Mouse (Mus musculus): ENCODE measurements at regions not wholly inside any gene's neighbourhood (a gene's known extent, or its start where the extent isn't known, plus 50 kb on each side); places are given as distances from the start of the nearest gene placed in this dataset.

- Histone ChIP-seq H3K27me3 (no peaks in the 10 kb centered on the region), H3K36me3 (no peaks in the 10 kb centered on the region), H3K27ac (no peak overlapping the region), H3K4me1 (replicated peaks) (peaks cover 10% of the 10 kb centered on the region; the same call in 1 of the 2 replicates), H3K4me2 (no peak overlapping the region), H3K4me3 (replicated peaks) (no peak overlapping the region), H3K9me3 (no peaks in the 10 kb centered on the region), H3K9ac (replicated peaks) (no peak overlapping the region)
- 71% methylated on average over 7 of the region's 7 CpGs for WGBS
- ATAC-seq (ENCODE audit: insufficient number of reproducible peaks, insufficient read depth, low FRiP score, low TSS enrichment, low read depth), result no peak
Measured at GRCm38 (mm10) chr10:17562410-17563350, 160.3 kb upstream of the Cited2 start.

DNA sequence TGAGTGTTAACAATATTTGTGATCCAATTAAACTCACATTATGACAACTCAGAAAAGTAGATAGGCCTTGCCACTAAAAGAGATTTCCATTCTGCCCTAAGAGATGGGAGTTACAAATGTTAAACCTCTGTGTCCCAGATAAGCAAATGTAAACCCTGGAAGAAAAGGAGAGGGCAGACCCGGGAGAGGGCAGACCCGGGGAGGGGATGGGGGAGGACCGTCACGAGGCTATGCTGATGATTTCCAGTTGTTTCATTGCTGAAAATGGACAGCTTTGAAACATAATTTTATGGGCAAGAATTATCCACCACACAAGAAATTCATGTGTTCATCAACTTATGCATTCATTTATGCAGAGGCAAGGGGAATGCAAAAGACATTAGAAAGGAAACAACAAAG, 159.7 kb upstream of the Cited2 start:
- Histone ChIP-seq H3K4me2 (no peak overlapping the region), H3K36me3 (no peaks in the 10 kb centered on the region), H3K9me3 (no peaks in the 10 kb centered on the region), H3K4me1 (replicated peaks) (peaks cover 10% of the 10 kb centered on the region; the same call in 1 of the 2 replicates), H3K27ac (no peak overlapping the region), H3K27me3 (no peaks in the 10 kb centered on the region), H3K4me3 (replicated peaks) (no peak overlapping the region), H3K9ac (replicated peaks) (no peak overlapping the region)
- 77% methylated on average over 4 of the region's 4 CpGs for WGBS
- ATAC-seq (ENCODE audit: insufficient number of reproducible peaks, insufficient read depth, low FRiP score, low TSS enrichment, low read depth), result no peak

- H3K9ac ChIP-seq (replicated peaks), result no peak overlapping the region
- H3K36me3 ChIP-seq, result no peaks in the 10 kb centered on the region
- WGBS, result 51% methylated on average over 6 of the region's 6 CpGs
- no peak overlapping the region for H3K27ac ChIP-seq
- no peak overlapping the region for H3K4me3 ChIP-seq (replicated peaks)
- ATAC-seq (ENCODE audit: insufficient number of reproducible peaks, insufficient read depth, low FRiP score, low TSS enrichment, low read depth), result no peak
- no peak overlapping the region for H3K4me2 ChIP-seq
- H3K9me3 ChIP-seq, result no peaks in the 10 kb centered on the region
- peaks cover 6% of the 10 kb centered on the region; the same call in 1 of the 2 replicates for H3K4me1 ChIP-seq (replicated peaks)
- H3K27me3 ChIP-seq, result no peaks in the 10 kb centered on the region
Measured at GRCm38 (mm10) chr10:17564895-17565620, 158.0 kb upstream of the Cited2 start.

DNA sequence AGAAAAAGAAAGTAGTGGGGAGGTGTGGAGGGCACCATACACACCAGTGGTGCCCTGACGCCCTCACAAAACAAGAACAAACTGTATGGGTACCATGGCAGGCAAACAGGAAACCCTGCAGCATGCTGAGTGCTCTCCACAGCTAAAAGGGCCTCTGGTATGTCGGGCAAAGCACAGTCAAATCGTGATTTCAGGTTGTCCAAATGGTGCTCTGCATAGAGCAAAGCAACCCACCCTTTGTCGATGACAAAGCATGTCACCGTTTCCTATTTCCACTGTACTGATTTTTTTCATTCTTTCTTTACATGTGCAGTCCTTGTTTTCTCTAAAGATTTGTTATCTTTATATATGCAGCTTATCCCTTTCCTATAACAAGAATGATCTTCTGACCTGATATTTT, 156.0 kb upstream of the Cited2 start:
- Histone ChIP-seq H3K4me2 (no peak overlapping the region), H3K4me1 (replicated peaks) (no peaks in the 10 kb centered on the region), H3K4me3 (replicated peaks) (no peak overlapping the region), H3K36me3 (no peaks in the 10 kb centered on the region), H3K9me3 (no peaks in the 10 kb centered on the region), H3K9ac (replicated peaks) (no peak overlapping the region), H3K27ac (no peak overlapping the region), H3K27me3 (no peaks in the 10 kb centered on the region)
- 86% methylated on average over 5 of the region's 5 CpGs for WGBS
- no peak for ATAC-seq (ENCODE audit: insufficient number of reproducible peaks, insufficient read depth, low FRiP score, low TSS enrichment, low read depth)

- ATAC-seq (ENCODE audit: insufficient number of reproducible peaks, insufficient read depth, low FRiP score, low TSS enrichment, low read depth), result no peak
- Histone ChIP-seq H3K4me1 (replicated peaks) (no peaks in the 10 kb centered on the region), H3K9ac (replicated peaks) (no peak overlapping the region), H3K27me3 (no peaks in the 10 kb centered on the region), H3K4me2 (no peak overlapping the region), H3K9me3 (no peaks in the 10 kb centered on the region), H3K27ac (no peak overlapping the region), H3K36me3 (no peaks in the 10 kb centered on the region), H3K4me3 (replicated peaks) (no peak overlapping the region)
- 86% methylated on average over 3 of the region's 3 CpGs for WGBS
Measured at GRCm38 (mm10) chr10:17567631-17568030, 155.4 kb upstream of the Cited2 start.

DNA sequence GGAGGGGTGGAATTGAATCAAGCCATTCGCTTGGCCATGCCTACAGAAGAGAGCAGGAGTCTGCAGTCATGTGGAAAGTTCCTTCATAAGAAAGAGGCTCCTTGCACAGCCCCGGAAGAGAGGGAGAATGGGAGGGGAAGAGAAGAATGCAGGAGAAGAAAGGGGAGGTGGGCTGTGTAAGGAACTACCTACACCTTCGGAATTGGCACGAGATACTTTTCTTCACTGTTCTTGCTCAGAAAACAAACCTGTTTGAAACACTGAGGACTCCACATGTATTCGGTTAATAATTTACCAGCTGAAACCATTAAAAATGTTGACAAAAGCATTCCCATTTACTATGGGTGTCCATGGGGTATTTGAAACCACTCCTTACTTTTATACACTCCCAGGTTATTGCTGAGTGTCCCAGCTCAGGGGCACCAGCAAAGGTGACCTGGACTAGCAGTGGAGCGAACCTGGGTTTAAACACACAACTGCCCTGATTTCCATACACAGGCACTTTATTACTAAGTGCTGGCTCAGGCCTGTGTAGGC, 153.4 kb upstream of the Cited2 start:
- H3K4me3 ChIP-seq (replicated peaks), result no peak overlapping the region
- no peaks in the 10 kb centered on the region for H3K9me3 ChIP-seq
- H3K27ac ChIP-seq, result no peak overlapping the region
- H3K4me1 ChIP-seq (replicated peaks), result no peaks in the 10 kb centered on the region
- WGBS, result 92% methylated on average over 6 of the region's 6 CpGs
- H3K9ac ChIP-seq (replicated peaks), result no peak overlapping the region
- H3K36me3 ChIP-seq, result no peaks in the 10 kb centered on the region
- no peak for ATAC-seq (ENCODE audit: insufficient number of reproducible peaks, insufficient read depth, low FRiP score, low TSS enrichment, low read depth)
- no peak overlapping the region for H3K4me2 ChIP-seq
- no peaks in the 10 kb centered on the region for H3K27me3 ChIP-seq

GRCm38 (mm10) chr10:17574894-17575293, 148.1 kb upstream of the Cited2 start:
- no peaks in the 10 kb centered on the region for H3K27me3 ChIP-seq
- no peak overlapping the region for H3K4me3 ChIP-seq (replicated peaks)
- no peaks in the 10 kb centered on the region for H3K9me3 ChIP-seq
- WGBS, result 43% methylated on average over 3 of the region's 3 CpGs
- no peaks in the 10 kb centered on the region for H3K36me3 ChIP-seq
- H3K4me2 ChIP-seq, result no peak overlapping the region
- 0 out of 2 replicates have a peak, but pooled peaks cover 3% of the 10 kb centered on the region for H3K4me1 ChIP-seq (replicated peaks)
- ATAC-seq (ENCODE audit: insufficient number of reproducible peaks, insufficient read depth, low FRiP score, low TSS enrichment, low read depth), result no peak
- no peak overlapping the region for H3K9ac ChIP-seq (replicated peaks)
- H3K27ac ChIP-seq, result no peak overlapping the region

GRCm38 (mm10) chr10:17575448-17576332, 147.3 kb upstream of the Cited2 start:
- Histone ChIP-seq H3K9me3 (no peaks in the 10 kb centered on the region), H3K4me1 (replicated peaks) (0 out of 2 replicates have a peak, but pooled peaks cover 3% of the 10 kb centered on the region), H3K27me3 (no peaks in the 10 kb centered on the region), H3K4me2 (no peak overlapping the region), H3K36me3 (no peaks in the 10 kb centered on the region), H3K4me3 (replicated peaks) (no peak overlapping the region), H3K27ac (no peak overlapping the region), H3K9ac (replicated peaks) (no peak overlapping the region)
- no peak for ATAC-seq (ENCODE audit: insufficient number of reproducible peaks, insufficient read depth, low FRiP score, low TSS enrichment, low read depth)
- WGBS, result 73% methylated on average over 10 of the region's 10 CpGs

DNA sequence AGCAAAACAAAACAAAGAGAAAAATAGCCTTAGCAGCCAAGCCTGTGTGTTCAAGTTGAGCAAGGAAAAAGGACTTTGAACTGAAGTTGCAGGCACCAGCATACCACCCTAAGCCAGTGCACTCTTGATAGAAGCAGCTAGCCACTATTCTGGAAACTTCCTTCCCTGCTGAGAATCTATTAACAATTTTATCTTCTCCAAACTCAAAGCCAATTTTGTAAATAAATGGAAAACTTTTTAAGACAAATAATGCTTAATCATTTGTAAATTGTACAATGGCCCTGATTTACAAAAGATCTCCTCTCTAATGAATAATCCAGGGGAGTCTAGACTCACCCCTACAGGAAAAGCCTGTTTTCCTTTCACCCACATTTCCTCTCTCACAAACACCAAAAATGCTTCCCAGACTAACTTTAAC, 146.7 kb upstream of the Cited2 start:
- no peak overlapping the region for H3K4me2 ChIP-seq
- no peaks in the 10 kb centered on the region for H3K9me3 ChIP-seq
- H3K27ac ChIP-seq, result no peak overlapping the region
- no peak overlapping the region for H3K4me3 ChIP-seq (replicated peaks)
- H3K27me3 ChIP-seq, result no peaks in the 10 kb centered on the region
- H3K9ac ChIP-seq (replicated peaks), result no peak overlapping the region
- no peaks in the 10 kb centered on the region for H3K36me3 ChIP-seq
- no peak for ATAC-seq (ENCODE audit: insufficient number of reproducible peaks, insufficient read depth, low FRiP score, low TSS enrichment, low read depth)
- H3K4me1 ChIP-seq (replicated peaks), result 0 out of 2 replicates have a peak, but pooled peaks cover 3% of the 10 kb centered on the region

DNA sequence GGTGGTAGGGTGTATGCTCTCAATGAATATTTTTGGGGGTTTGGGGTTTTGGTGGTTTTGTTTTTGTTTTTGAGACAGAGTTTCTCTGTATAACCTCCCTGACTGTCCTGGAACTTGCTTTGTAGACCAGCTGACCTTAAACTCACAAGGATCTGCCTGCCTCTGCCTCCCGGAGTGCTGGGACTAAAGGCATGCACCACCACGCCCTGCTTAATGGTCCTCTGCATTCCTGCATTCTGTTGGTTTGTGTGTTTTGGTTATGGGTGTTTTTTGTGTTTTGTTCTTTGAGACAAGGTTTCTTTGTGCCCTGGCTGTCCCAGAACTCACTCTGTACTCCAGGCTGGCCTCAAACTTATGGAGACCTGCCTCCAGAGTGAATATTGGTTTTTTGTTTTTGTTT, 143.6 kb upstream of the Cited2 start:
- Histone ChIP-seq H3K4me2 (no peak overlapping the region), H3K36me3 (no peaks in the 10 kb centered on the region), H3K27me3 (no peaks in the 10 kb centered on the region), H3K27ac (no peak overlapping the region), H3K9ac (replicated peaks) (no peak overlapping the region), H3K9me3 (no peaks in the 10 kb centered on the region), H3K4me3 (replicated peaks) (no peak overlapping the region), H3K4me1 (replicated peaks) (0 out of 2 replicates have a peak, but pooled peaks cover 3% of the 10 kb centered on the region)
- 84% methylated on average over 2 of the region's 2 CpGs for WGBS
- no peak for ATAC-seq (ENCODE audit: insufficient number of reproducible peaks, insufficient read depth, low FRiP score, low TSS enrichment, low read depth)

All from limb, embryonic 12.5 days (tissue).